Comparison of ENCODE assay signal across 18 mouse cellular contexts in the genomic region with DNA sequence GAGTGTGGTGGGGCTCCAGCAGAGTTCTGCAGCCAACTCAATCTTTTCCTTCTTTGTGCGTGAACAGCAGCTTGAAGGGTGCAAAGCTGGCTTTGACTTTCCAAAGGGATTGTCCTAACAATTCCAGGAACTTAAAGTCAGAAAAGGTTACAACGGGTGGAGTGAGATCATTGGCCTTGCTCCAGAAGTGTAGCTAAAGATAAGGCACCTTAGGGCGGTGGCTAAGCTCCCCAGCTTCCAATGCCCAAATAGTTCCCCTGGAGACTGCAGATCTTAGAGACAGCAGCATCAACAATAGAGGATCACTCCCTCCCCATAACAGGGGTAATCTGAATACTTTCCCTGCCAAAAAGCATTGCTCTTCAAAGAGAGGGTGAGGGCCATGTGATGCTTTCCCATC.
DNase-seq lines count a peak whose midpoint lies in the region; ATAC-seq and TF ChIP-seq lines count a peak whose summit lies in the region.
"Had no signal": no experiment of that assay in that cellular context is flagged by ENCODE, and none has a peak within 500 bp of the region (broad histone marks: within the 10 kb centered on the region; RNA-seq: fewer than 3 reads in every experiment).

No protein-coding gene starts in this region.

- no peaks in the 10 kb centered on the region for H3K36me3 ChIP-seq in kidney, postnatal 0 days (ENCODE audit: insufficient read depth, low read length)
- no peaks in the 10 kb centered on the region for H3K36me3 ChIP-seq in kidney, embryonic 16.5 days (ENCODE audit: insufficient read depth, low read length)
- H3K36me3 ChIP-seq in lung, postnatal 0 days (ENCODE audit: insufficient read depth, low read length), result no peaks in the 10 kb centered on the region
- H3K36me3 ChIP-seq in hindbrain, postnatal 0 days (ENCODE audit: insufficient read depth, low read length), result no peaks in the 10 kb centered on the region
- H3K36me3 ChIP-seq: embryonic facial prominence, embryonic 10.5 days; hindbrain, embryonic 15.5 days; limb, embryonic 15.5 days; midbrain, embryonic 15.5 days had no signal

- WGBS in kidney, postnatal 0 days, result 60% methylated on average over 3 of the region's 3 CpGs
- WGBS in kidney, embryonic 16.5 days, result 82% methylated on average over 3 of the region's 3 CpGs
- 20% methylated on average over 3 of the region's 3 CpGs for WGBS in lung, postnatal 0 days
- 87% methylated on average over 3 of the region's 3 CpGs for WGBS in hindbrain, postnatal 0 days

- peak overlapping the region; percentile 69 for H3K27ac ChIP-seq in gastrocnemius, adult 2 months
- H3K27ac ChIP-seq in kidney, postnatal 0 days, result no peak overlapping the region
- H3K27ac ChIP-seq in kidney, embryonic 16.5 days (ENCODE audit: low read length), result no peak overlapping the region
- H3K27ac ChIP-seq in lung, postnatal 0 days (ENCODE audit: low read length), result no peak overlapping the region
- H3K27ac ChIP-seq in hindbrain, postnatal 0 days, result no peak overlapping the region
- H3K27ac ChIP-seq: embryonic facial prominence, embryonic 10.5 days; hindbrain, embryonic 15.5 days; layer of hippocampus, adult 2 months; limb, embryonic 15.5 days; macrophage; midbrain, embryonic 15.5 days had no signal

- no peaks in the 10 kb centered on the region for H3K27me3 ChIP-seq in kidney, postnatal 0 days (ENCODE audit: insufficient read depth, low read length)
- no peaks in the 10 kb centered on the region for H3K27me3 ChIP-seq in kidney, embryonic 16.5 days (ENCODE audit: insufficient read depth, low read length)
- no peaks in the 10 kb centered on the region for H3K27me3 ChIP-seq in lung, postnatal 0 days (replicated peaks; ENCODE audit: insufficient read depth, low read length)
- H3K27me3 ChIP-seq in hindbrain, postnatal 0 days (ENCODE audit: insufficient read depth, low read length), result no peaks in the 10 kb centered on the region
- H3K27me3 ChIP-seq: hindbrain, embryonic 15.5 days; limb, embryonic 15.5 days; midbrain, embryonic 15.5 days; Patski had no signal

- intact Hi-C loops in gastrocnemius, adult 2 months (cut with DNase I), result no loop called here

- H3K4me3 ChIP-seq in gastrocnemius, adult 2 months, result no peak overlapping the region
- no peak overlapping the region for H3K4me3 ChIP-seq in kidney, postnatal 0 days (replicated peaks; ENCODE audit: low read depth, low read length)
- no peak overlapping the region for H3K4me3 ChIP-seq in kidney, embryonic 16.5 days (ENCODE audit: low read length)
- H3K4me3 ChIP-seq in lung, postnatal 0 days (ENCODE audit: low read depth, low read length), result no peak overlapping the region
- no peak overlapping the region for H3K4me3 ChIP-seq in hindbrain, postnatal 0 days (ENCODE audit: low read length)
- H3K4me3 ChIP-seq: embryonic facial prominence, embryonic 10.5 days; hindbrain, embryonic 15.5 days; layer of hippocampus, adult 2 months; limb, embryonic 15.5 days; midbrain, embryonic 15.5 days had no signal

- no peaks in the 10 kb centered on the region for H3K9me3 ChIP-seq in kidney, postnatal 0 days (replicated peaks; ENCODE audit: low read length)
- no peaks in the 10 kb centered on the region for H3K9me3 ChIP-seq in kidney, embryonic 16.5 days (ENCODE audit: low read length)
- H3K9me3 ChIP-seq in lung, postnatal 0 days (ENCODE audit: low read length), result no peaks in the 10 kb centered on the region
- H3K9me3 ChIP-seq in hindbrain, postnatal 0 days (ENCODE audit: low read length), result no peaks in the 10 kb centered on the region
- H3K9me3 ChIP-seq: embryonic facial prominence, embryonic 10.5 days; hindbrain, embryonic 15.5 days; limb, embryonic 15.5 days; midbrain, embryonic 15.5 days had no signal

- no peak for TF ChIP-seq CTCF in gastrocnemius, adult 2 months (IDR thresholded peaks at IDR 0.05)
- no peak for TF ChIP-seq CTCF in kidney, postnatal 0 days (IDR thresholded peaks at IDR 0.05; ENCODE audit: low read depth)
- no peak for TF ChIP-seq CTCF in lung, postnatal 0 days (IDR thresholded peaks at IDR 0.05)
- TF ChIP-seq CTCF in hindbrain, postnatal 0 days (IDR thresholded peaks at IDR 0.05; ENCODE audit: low read depth), result no peak

- H3K9ac ChIP-seq in kidney, postnatal 0 days (ENCODE audit: low read depth, low read length), result no peak overlapping the region
- no peak overlapping the region for H3K9ac ChIP-seq in kidney, embryonic 16.5 days (replicated peaks; ENCODE audit: low read length)
- H3K9ac ChIP-seq in lung, postnatal 0 days (replicated peaks; ENCODE audit: low read depth), result no peak overlapping the region
- H3K9ac ChIP-seq in hindbrain, postnatal 0 days (replicated peaks; ENCODE audit: low read length), result no peak overlapping the region
- H3K9ac ChIP-seq: hindbrain, embryonic 15.5 days; limb, embryonic 15.5 days; midbrain, embryonic 15.5 days had no signal

- TF ChIP-seq EP300 in lung, postnatal 0 days (IDR thresholded peaks at IDR 0.05), result peak; percentile 95

- peaks cover 3% of the 10 kb centered on the region; the same call in 1 of the 2 replicates for H3K4me1 ChIP-seq in kidney, postnatal 0 days (replicated peaks; ENCODE audit: insufficient read depth, low read length)
- H3K4me1 ChIP-seq in kidney, embryonic 16.5 days (ENCODE audit: insufficient read depth, low read length), result 0 out of 2 replicates have a peak, but pooled peaks cover 3% of the 10 kb centered on the region
- H3K4me1 ChIP-seq in lung, postnatal 0 days (ENCODE audit: insufficient read depth, low read depth, low read length), result peaks cover 8% of the 10 kb centered on the region
- no peaks in the 10 kb centered on the region for H3K4me1 ChIP-seq in hindbrain, postnatal 0 days (ENCODE audit: insufficient read depth, low read length)
- H3K4me1 ChIP-seq: hindbrain, embryonic 15.5 days; limb, embryonic 15.5 days; midbrain, embryonic 15.5 days had no signal

- ATAC-seq in kidney, postnatal 0 days (replicated peaks; ENCODE audit: low FRiP score, low read depth), result no peak
- no peak for ATAC-seq in kidney, embryonic 16.5 days (ENCODE audit: low FRiP score, low TSS enrichment)
- ATAC-seq in lung, postnatal 0 days, result peak; percentile 63
- no peak for ATAC-seq in hindbrain, postnatal 0 days
- ATAC-seq: midbrain, embryonic 15.5 days; Patski had no signal

- H3K4me2 ChIP-seq in kidney, postnatal 0 days (ENCODE audit: low read length), result no peak overlapping the region
- no peak overlapping the region for H3K4me2 ChIP-seq in kidney, embryonic 16.5 days (replicated peaks; ENCODE audit: low read depth, low read length)
- H3K4me2 ChIP-seq in lung, postnatal 0 days (replicated peaks; ENCODE audit: low read depth, low read length), result no peak overlapping the region
- no peak overlapping the region for H3K4me2 ChIP-seq in hindbrain, postnatal 0 days (ENCODE audit: low read depth, low read length)
- H3K4me2 ChIP-seq: hindbrain, embryonic 15.5 days; limb, embryonic 15.5 days; midbrain, embryonic 15.5 days had no signal

- DNase-seq in gastrocnemius, adult 2 months, result no peak
- DNase-seq in gastrocnemius, adult 18-20 months (ENCODE audit: low spot score), result no peak
- peak; percentile 34 for DNase-seq in kidney, postnatal 0 days (ENCODE audit: low spot score)
- DNase-seq in lung, postnatal 0 days (ENCODE audit: low spot score), result peak; percentile 71
- DNase-seq in cerebellum, adult 11 months, result no peak
- DNase-seq in spleen, postnatal 10 days (ENCODE audit: low spot score in 2 of 2), result no peak
- DNase-seq in hindbrain, postnatal 0 days (ENCODE audit: low spot score), result no peak
- DNase-seq: adrenal gland, adult 8-10 months; cerebellum, adult 9-11 months; thymus, adult 2 months had no signal

Comparison
In these comparisons a context has a peak if more than half of its experiments do, and no peak if none do; other contexts are left out.
1. DNase-seq: peak in kidney, postnatal 0 days (single experiment) and lung, postnatal 0 days (single experiment); none in gastrocnemius, adult 2 months (single experiment), gastrocnemius, adult 18-20 months (single experiment), cerebellum, adult 11 months (single experiment), spleen, postnatal 10 days (0 of 2) and hindbrain, postnatal 0 days (single experiment).